Mouse (Mus musculus) yolk sac, embryonic 10.5 days (tissue): ENCODE measurements around the gene Kirrel.

Experiments
- DNase-seq: peaks from one replicate; pipeline ENCODE4 v3.0.0-alpha.2; 2017; ENCODE audit warnings: low spot score

Gene Kirrel

DNA sequence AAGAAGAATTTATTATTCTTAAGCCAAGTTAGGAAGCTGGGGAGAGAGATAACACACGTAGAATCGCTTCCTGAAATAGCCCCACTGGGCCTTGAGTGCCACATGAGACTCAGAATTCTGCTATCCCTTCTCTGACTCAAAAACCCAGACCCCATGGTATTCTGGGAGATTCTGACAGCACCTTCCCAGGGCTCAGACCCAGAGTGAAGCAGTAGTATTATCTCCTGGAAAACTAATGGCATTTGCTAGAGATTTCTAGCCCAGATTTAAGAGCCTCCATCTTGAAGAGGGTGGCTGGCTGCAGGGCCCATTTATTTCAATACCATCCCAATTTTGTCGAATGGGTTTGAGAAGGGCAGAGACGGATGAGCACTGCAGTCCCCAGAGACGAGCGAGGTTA lies 6.9 kb downstream of the Kirrel start:
- no peak for DNase-seq

DNA sequence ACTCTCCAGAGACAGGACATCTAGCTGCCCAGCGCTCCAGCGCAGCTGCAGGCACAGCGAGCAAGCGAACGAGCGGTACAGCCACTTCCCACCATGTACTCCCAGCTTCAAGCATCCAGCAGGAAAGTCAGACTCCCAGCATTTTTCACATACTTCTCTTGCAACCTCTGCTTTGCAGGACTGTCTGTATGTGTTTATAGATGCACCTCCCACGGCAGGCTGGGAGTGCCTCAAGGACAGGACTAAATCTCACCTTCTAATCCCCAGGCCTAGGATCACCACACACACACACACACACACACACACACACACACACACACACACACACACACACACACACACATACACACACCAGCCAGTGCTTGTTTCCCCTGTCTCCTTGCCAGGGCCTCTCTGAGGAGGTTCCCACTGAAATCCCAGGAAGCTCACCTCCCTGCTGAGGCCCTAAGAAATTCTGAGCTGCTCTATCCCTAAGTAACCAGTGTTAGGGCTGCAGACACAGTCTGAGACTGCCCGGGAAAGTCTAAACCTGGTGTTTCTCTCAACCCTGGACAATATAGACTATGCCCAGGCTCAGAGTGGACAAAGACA lies 9.2 kb downstream of the Kirrel start:
- peak; percentile 66 for DNase-seq

DNA sequence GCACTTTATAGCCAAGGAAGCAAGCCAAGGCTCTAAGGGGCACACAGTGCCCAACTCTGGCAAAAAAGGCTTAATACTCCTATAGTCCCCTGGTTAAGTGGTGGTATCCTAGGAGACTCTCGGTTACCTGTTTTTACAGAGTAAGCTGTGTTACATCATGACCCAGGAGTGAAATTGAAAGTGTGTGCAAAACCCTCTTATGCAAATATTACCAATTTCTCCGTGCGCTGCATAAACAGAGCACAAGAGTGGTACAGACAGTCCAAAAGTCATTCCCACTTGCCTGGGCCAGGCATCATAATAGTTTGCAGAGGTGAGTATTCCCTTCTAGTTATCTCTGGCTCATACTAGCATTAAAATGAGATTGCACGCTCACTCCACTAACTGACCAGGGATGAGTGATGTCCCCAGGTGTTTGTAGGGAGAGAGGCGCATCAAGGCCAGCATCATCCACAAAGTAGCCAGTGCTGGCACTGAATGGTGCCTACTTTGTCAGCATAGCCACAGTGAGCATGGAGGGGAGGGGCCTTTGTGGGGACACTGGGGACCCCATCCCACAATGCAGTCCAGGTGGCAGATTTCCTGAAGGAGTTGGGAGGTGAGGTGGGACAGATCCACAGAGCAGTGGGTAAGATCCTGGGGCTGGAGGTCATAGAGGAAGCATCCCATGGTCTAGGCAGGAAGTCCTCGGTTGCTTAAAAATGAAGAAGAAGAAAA lies 10.3 kb downstream of the Kirrel start:
- no peak for DNase-seq

DNA sequence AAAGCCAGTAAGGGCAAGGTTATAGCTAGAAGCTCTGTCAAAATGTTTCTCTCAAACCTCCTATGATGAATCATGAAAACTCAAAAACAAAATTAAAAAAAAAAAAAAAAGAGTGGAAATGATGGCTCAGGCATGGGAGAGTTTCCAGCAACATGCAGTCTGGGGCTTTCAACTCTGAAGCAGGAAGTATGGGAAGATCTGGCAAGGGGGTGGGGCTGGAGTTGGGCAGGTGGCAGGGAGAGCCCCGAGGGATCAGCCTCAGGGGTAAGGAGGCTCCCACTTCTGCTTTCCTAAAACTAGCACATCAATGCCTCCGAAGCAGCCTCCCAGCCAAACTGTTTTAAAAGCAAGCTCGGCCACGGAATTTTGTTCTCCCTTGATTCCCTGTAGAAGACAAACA lies 11.4 kb downstream of the Kirrel start:
- no peak for DNase-seq

DNA sequence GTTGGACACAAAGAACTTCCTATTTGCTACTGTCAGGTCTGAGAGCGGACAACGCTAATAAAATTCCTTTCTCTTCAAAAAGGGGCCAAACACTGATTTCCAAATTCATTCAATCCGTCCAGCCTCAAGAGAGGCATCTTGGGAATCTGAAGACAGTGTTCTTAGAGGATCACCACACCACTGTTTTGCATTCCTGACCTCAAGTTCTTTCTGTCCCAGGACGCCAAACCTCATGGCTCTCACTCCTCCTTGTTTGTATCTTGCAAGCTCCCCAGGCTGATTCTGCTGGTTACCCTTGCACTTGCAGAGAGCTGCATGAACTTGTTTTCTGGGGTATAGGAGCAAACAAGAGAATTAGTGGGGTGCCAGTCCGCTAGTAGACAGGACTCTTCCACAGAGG lies 12.2 kb downstream of the Kirrel start:
- DNase-seq, result no peak

DNA sequence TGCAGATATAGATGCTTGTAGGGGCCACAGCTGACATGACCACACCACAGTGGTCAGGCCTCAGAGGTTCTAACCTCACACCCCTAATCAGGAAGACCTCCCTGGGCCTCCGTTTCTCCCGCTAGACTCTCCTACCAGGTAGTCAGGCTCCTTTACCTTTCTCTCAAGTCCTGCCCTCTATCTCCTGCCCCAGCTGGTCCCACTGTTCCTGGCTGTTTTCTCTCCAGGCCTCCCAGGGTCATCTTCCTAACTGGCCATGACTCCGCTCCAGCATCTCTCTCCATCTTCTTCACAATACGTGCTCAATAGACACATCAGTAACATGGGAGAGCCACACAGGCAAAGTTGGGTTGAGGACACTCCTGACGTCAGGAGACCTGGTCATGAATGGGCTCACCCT lies 12.9 kb downstream of the Kirrel start:
- no peak for DNase-seq

DNA sequence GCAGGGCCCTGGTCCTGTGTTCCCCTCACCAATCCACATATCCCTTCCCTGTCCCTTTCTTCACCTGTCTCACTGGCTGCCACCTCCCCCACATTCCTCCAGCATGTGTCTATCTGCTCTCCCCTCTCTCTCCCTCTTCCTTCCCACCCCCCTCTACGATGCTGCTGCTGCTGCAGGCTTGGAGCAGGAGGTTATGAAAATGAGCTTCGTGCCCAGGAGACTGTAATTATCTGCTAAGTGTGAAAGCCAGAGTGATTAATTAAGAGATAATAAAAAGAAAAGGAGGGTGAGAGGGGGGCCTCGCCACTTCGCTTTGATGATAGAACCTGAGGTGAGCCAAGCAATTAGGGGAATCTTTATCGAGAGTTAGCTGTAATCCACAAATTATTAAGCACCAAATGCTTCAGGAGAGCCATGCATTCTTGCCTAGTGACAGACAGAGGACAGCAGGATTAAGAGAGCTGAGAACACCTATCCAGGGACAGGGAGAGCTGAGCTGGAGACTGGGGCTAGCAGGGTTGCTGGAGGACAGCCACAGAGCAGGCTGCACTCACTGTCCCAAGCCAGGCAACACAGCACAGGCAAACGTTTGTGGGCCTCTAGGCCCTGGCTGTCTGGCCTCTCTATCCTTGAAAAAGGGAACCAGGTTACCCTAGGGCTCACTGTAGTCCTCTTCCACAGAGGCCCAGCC lies 13.6 kb downstream of the Kirrel start:
- no peak for DNase-seq

DNA sequence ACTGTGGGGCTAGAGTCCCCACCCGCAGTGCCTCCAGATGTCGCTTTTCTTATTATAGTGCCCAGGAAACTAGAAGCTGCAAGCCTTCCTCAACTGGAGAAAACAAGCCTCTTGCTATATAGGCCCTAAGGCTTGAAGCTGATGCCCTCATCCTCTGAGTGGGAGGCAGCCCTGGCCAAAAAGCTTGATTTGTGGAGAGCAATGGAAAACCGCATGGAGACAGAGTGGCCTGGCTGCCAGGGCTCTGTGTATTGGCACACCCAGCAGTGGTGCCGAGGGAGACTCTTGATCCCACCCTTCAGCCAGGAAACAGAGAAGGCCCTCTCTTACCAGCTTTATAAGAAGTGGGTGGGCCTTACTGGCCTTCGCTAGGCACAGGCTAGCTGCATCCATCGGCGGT lies 15.4 kb downstream of the Kirrel start:
- no peak for DNase-seq

DNA sequence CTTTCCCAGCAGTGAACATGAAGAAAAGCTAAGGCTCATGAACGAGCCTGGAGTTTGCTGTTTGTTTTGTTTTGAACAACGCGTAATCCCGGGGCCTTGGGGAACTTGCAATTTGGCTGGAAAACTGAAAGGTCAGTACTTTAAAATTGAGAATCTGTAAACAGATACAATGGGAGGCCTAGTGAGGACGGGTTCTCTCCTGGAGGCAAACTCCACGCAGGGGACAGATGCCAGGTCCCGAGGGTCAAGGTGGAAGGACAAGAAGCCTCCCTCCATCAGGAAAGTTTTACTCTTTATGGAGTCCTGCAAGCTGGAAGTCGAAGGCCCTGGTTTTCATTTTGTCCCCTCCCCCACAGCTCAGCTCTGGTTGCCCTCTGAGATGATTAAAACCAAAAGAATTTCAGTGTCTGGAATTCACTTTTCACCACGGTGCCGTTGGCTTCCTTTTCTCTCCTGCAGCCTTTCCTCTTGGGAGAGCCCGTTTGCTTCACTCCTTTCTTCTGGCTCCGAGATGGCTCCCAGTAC lies 16.7 kb downstream of the Kirrel start:
- DNase-seq, result peak; percentile 74

DNA sequence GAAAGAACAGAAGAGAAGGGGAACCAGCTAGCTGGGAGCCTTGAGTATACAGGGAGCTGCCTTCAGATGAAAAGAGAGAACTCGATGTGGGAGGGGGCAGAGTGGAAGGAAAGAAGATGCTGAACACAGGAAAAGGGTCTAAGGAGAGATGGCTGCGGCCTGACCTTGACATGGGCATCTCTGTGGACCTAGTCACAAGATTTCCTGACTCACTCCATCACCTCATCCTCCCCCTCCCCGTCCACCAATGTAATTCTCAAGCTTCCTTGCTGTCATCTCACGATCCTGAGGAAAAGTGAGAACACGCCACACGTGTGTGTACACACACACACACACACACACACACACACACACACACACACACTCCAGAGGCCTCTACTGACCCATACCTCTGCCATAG lies 17.2 kb downstream of the Kirrel start:
- DNase-seq, result no peak

DNA sequence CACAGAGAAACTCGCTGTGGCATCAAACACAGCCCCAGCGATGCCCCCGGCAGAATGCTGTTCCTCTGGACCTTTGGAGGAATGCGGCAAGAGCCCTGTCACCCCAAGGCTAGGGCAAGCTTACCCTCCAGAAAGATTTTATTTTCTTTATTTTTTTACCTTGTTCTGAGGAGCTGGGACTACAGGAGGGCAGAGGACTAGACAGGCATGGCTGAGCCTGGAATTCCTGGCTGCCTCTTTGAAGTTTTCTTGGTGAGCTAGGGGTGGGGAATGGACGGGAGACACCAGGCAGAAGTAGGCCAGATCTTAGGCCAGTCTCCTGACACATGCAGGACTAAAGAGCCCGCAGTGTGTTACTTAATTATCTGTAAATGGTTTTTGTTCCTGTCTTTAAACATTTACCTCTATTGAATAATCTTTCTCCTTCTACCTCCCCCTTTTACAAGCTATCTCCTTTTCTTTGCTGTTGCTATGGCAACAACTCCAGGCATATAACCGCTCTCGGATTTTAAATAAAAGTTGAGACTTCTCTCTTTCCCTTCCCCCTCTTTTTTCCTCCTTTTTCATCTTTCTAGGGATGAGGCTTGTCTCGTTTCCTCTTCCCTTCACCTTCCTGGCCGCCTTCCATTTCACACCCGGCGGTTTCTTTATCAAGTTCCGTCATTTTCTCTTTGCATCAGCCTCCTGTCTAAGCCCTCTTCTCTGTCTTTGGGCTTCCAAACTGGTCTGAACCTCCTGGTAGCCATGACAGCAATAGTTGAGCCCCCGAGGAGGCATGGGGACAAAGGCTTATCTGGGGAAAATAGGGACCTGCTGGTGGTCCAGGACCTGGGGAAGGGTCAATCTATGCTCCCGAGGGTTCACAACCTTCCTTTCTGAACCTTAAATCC lies 19.9 kb downstream of the Kirrel start:
- DNase-seq, result no peak

DNA sequence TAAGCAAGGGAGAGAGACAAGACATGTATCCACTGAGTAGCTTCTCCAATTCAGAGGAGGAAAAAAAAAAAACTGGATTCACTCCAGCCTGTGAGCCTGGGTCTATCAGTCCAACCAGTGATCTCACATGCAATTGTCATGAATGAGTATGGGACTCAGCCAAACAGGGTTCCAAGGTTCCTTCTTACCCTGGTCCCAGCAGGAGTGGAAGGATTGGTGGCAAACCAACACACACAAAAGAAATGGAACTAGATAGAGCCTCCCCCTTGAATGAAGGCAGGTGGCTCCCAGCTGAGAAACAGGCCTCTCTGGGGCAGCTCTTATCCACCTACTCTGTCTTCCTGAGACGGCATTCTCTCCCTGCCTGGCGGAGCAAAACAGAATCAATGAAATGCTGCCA lies 21.5 kb downstream of the Kirrel start:
- DNase-seq, result no peak

DNA sequence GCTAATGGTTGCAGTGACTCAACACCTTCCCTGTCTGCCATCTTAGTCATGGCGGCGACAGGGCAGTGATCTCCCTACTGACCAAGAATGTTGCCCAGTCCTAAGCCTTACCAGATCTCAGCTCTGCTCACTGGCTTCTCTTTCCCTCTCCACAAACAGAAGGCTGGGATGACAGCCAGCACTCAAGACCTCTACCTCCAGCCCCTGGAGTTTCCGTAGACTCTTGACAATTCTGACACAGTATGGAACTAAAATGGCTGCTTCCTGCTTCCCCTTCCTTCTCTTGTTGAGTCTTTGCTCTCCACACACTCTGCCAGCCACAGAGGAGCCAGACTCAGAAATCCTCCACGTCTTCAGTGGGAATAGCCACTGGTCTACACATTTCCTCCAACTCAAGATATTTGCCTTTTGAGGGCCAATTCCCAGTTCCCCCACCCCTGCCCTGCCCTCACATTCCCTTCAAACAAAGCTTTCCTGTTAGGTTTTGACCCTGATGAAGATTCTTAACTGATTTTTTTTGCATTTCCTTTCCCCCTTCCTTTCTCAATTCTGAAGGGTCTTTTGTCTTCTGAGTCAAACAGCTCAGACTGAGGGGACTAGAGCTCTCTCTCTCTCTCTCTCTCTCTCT lies 22.3 kb downstream of the Kirrel start:
- DNase-seq, result no peak

DNA sequence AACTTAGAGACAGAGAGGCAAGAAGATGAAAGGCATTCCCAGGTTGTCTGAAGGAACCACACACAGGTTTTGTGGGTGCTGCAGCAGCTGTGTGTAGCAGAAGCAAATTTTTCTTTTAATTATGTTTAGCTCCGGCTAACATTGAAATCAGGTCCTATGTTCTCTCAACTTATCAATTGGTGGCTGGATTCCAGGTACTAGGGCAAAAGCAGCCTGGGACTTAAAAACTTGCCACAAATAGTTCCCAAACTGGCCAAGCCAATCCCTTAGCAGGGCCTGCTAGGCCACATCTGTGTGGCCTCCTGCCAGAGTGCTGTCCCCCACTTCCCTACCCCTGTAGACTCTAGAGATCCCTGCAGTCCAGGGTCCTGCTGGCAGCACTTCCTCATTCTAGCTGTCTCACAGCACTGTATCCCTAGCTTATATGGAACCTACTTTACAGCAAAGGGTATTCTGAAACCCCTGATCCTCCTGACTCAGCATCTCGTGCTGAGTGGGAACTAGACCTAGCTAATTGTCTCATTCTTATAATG lies 23.2 kb downstream of the Kirrel start:
- DNase-seq, result no peak

DNA sequence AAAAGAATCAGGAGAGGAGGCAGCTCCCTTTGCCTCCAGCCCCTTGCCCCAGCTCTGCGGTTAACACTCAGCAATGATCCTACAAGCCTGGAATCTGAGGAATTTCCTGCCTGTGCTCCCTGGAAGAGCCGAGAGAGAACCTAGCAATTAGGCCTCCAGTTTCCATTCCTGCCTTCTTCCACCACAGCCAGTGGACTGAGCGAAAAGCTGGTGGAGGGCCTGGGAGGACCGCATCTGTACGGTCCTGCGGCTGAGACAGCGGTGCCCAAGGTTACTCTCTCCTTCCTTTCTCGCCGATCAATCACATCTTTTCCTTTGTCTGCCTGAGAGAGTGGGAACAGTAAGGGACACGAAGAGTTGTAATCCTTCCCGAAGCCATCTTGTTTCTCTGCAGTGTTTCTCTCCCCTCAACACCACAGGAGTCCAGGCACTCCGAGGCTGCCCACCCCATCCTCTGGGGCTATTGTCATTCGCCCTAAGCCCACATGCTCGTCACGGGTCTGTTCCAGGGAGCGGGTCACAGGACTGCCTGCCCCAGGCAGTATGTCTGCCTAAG lies 23.8 kb downstream of the Kirrel start:
- peak; percentile 77 for DNase-seq

DNA sequence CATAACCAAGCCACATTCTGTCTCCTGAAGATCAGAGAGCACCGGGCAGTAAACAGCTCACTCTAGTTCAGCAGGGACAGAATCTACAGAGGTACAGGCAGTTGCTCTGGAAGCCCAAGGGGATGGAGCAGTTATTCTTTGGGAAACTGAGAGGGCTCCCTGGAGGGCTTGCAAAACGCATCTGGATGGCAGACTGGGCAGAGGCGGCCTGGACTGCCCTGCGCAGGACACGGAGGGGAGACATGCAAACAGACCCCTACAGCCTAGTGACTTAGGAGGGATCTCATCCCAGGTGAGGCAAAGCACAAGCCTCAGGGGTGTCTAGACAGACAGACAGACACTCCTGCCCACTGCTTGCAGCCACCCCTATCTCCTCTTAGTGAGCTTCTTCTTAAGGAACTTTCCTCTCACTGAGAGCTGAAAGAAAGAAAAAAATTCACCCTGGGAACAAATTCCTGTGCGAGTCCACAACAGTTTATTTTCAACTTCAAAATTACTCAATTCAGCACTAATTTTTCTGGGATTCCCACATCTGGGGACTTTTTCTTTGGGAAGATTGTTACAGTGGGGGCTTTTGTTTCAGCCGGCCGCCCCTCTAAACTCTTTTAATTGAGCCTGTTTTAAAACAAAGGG lies 24.4 kb downstream of the Kirrel start:
- DNase-seq, result no peak

DNA sequence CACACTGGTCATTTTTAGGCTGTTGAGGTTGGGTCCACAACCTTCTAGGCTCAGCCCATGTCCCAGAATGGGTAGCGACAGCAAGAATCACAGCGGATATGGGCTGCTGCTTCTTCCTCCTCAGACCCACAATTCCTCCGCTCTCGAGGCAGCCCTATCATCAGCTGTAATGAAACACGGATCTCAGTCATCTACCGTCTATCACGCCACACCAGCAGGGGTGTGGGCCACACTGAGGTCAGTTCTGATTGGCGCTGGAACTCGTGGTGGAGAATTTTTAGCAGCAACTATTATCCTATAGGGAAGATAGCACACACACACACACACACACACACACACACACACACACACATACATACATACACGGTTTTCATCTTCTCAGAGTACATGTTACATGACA lies 25.1 kb downstream of the Kirrel start:
- no peak for DNase-seq

DNA sequence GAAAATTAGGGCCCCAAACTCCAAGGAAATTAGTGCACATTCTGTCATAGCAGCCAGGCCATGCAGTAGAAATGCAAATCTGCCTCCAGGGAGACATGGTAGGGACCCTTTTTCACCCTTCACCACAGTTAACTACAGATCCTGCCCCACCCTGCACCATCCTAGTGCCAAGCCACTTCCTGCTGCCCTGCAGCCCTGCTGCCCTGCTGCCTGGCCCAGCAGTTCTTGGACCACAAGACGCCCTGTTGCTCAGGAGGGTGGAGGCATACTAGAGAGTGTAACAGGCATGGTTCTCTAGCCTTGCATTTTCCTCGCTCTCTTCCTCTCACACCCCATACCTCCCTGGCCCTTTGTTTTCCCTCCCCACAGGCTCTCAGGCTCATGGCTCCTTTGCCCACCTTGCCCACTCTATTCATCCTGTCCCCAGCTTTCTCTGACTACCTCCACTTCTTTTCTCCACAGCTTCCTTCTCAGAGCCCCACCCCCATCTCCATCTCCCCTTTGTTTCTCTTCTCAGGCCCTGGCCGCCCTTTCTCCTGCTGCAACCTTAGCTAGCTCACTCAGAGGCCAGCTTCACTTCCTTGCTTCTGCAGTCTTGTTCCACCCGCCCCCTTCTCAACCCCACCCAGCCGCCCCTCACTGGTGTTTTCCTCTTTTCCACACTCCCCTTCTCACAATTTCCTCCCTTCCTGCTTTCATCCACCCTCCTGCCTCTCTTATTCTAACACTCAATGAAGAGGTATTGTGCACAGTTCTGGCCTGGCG lies 29.9 kb downstream of the Kirrel start:
- DNase-seq, result no peak

DNA sequence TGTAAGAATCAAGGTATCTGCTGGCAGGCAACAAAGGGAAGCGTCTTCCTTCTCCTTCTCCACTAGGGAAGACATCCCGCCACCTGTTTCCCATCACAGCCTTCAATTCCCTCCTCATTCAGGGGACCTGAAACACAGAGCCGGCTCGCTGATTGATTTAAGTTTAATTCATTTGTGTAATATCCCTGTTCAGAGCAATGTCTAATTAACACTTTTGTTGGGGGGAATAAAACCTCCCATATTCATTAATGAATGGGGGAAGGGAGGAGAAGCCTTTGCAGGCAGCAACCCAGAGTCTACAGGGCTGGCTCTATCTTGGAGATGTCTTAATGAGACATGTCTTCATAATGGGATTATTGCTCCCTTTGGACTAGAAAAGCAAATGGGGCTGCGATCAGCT lies 34.3 kb downstream of the Kirrel start:
- no peak for DNase-seq

DNA sequence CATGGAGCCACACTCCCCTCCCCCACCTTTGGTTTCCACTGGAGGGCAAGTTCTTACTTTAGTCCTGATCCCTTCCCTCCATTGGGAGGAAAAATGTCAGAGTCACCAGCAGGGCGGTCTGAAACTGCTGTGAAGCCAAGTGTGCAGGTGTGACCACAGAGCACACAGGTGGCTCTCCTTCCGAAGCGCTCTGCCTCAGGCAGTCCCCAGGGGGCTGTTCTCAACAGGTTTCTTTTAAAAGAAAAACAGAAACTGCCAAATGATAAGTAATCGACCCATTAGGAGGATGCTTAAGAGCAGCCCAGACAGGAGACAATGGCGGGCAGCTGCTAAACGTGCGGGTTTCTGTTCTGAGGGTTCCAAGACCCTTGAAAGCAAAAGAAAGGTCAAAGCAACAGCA lies 37.8 kb downstream of the Kirrel start:
- no peak for DNase-seq
